Mouse (Mus musculus) MEL (cell line): ENCODE measurements around the gene Muc20. TPM values are rescaled to one million over a fixed set of nuclear protein-coding genes. Genes with fewer than 3 reads are reported as not detected.

Experiments used
- DNase-seq: peaks from one replicate; pipeline ENCODE4 v3.0.0; 2011; ENCODE audit warnings: low read depth, low spot score
- H3K27ac ChIP-seq: 2 replicates; pipeline ENCODE4 v1.5.1; 2012; ENCODE audit warnings: low read depth, mild to moderate bottlenecking, control low read depth, low read length, moderate library complexity; ENCODE audit not compliant: control insufficient read depth
- H3K27me3 ChIP-seq, 2 experiments: fragments of 150-350 bp in 1 of 2; sonication (generic) in 1 of 2; 2 replicates each; pipeline ENCODE4 v1.6.1; 2012; ENCODE audit warnings: low read length in 2 of 2, mild to moderate bottlenecking in 2 of 2, improper control_type of control experiment in 1 of 2, moderate library complexity in 1 of 2; ENCODE audit not compliant: insufficient read depth in 2 of 2, control insufficient read depth in 1 of 2
- H3K36me3 ChIP-seq, 2 experiments: 2 replicates each; pipeline ENCODE4 v1.6.1; 2012 to 2014; ENCODE audit warnings: low read length in 2 of 2, improper control_type of control experiment in 1 of 2, inconsistent platforms in 1 of 2, mild to moderate bottlenecking in 1 of 2; ENCODE audit not compliant: insufficient read depth in 2 of 2, control insufficient read depth in 1 of 2
- H3K4me1 ChIP-seq, 2 experiments: fragments of 150-350 bp in 1 of 2; sonication (generic) in 1 of 2; 2 replicates each; pipeline ENCODE4 v1.6.1; 2012; ENCODE audit warnings: low read length in 2 of 2, improper control_type of control experiment in 1 of 2, mild to moderate bottlenecking in 1 of 2; ENCODE audit not compliant: insufficient read depth in 2 of 2, control insufficient read depth in 1 of 2
- H3K4me3 ChIP-seq, 2 experiments: fragments of 150-350 bp in 1 of 2; sonication (generic) in 1 of 2; 2 replicates each; pipeline ENCODE4 v1.5.1; 2012; ENCODE audit warnings: low read depth in 2 of 2, low read length in 2 of 2, mild to moderate bottlenecking in 2 of 2, moderate library complexity in 2 of 2, control low read depth in 1 of 2, improper control_type of control experiment in 1 of 2; ENCODE audit not compliant: control insufficient read depth in 1 of 2, insufficient read depth in 1 of 2
- H3K79me2 ChIP-seq: 2 replicates; pipeline ENCODE4 v1.6.1; 2012; ENCODE audit warnings: mild to moderate bottlenecking, low read length, moderate library complexity; ENCODE audit not compliant: control insufficient read depth, poor library complexity, insufficient read depth
- H3K9ac ChIP-seq: 2 replicates; pipeline ENCODE4 v1.6.1; 2012; ENCODE audit warnings: low read depth, mild to moderate bottlenecking, control low read depth, low read length, moderate library complexity; ENCODE audit not compliant: control insufficient read depth, poor library complexity, severe bottlenecking
- H3K9me3 ChIP-seq: fragments of 150-350 bp; sonication (generic); replicated peaks from 2 replicates; pipeline ENCODE4 v1.6.1; 2012; ENCODE audit warnings: mild to moderate bottlenecking, low read length, improper control_type of control experiment, moderate library complexity; ENCODE audit not compliant: insufficient read depth
- CHD2 ChIP-seq: IDR thresholded peaks from 2 replicates; pipeline ENCODE4 v1.6.1; 2011; ENCODE audit warnings: low read length, improper control_type of control experiment
- E2F4 ChIP-seq: IDR thresholded peaks from 2 replicates; pipeline ENCODE4 v1.6.1; 2011; ENCODE audit warnings: low read depth, low read length, improper control_type of control experiment, borderline replicate concordance
- ELF1 ChIP-seq: IDR thresholded peaks from 2 replicates; pipeline ENCODE4 v1.6.1; 2014; ENCODE audit warnings: low read depth, mild to moderate bottlenecking, inconsistent platforms, low read length, improper control_type of control experiment, moderate library complexity
- EP300 ChIP-seq, 2 experiments: IDR thresholded peaks; 2 replicates each; pipeline ENCODE4 v1.6.1; 2011; ENCODE audit warnings: improper control_type of control experiment in 2 of 2, low read length in 2 of 2, low read depth in 1 of 2, mild to moderate bottlenecking in 1 of 2
- ETS1 ChIP-seq: IDR thresholded peaks from 2 replicates; pipeline ENCODE4 v1.6.1; 2012; ENCODE audit warnings: low read depth, mild to moderate bottlenecking, inconsistent platforms, low read length, improper control_type of control experiment, moderate library complexity
- JUND ChIP-seq: IDR thresholded peaks from 2 replicates; pipeline ENCODE4 v1.6.1; 2011; ENCODE audit warnings: low read depth, mild to moderate bottlenecking, improper control_type of control experiment, low read length
- KAT2A ChIP-seq: conservative IDR thresholded peaks from 2 replicates; pipeline ENCODE4 v1.6.1; 2012; ENCODE audit warnings: low read depth, low read length, improper control_type of control experiment, inconsistent platforms
- MAZ ChIP-seq: IDR thresholded peaks from 2 replicates; pipeline ENCODE4 v1.6.1; 2012; ENCODE audit warnings: low read depth, mild to moderate bottlenecking, inconsistent platforms, low read length, improper control_type of control experiment
- MYC ChIP-seq: IDR thresholded peaks from 2 replicates; pipeline ENCODE4 v1.6.1; 2011; ENCODE audit warnings: low read depth, mild to moderate bottlenecking, low read length, improper control_type of control experiment, moderate library complexity
- NRF1 ChIP-seq: IDR thresholded peaks from 2 replicates; pipeline ENCODE4 v1.6.1; 2014; ENCODE audit warnings: low read depth, mild to moderate bottlenecking, inconsistent platforms, low read length, improper control_type of control experiment, moderate library complexity; ENCODE audit not compliant: poor library complexity, insufficient read depth, severe bottlenecking
- POLR2A ChIP-seq, 2 experiments: IDR thresholded peaks; 2 replicates each; pipeline ENCODE4 v1.6.1; 2011 to 2012; ENCODE audit warnings: low read length in 2 of 2, mild to moderate bottlenecking in 2 of 2, control low read depth in 1 of 2, improper control_type of control experiment in 1 of 2, low read depth in 1 of 2, moderate library complexity in 1 of 2; ENCODE audit not compliant: control insufficient read depth in 1 of 2, insufficient read depth in 1 of 2, poor library complexity in 1 of 2
- POLR2AphosphoS5 ChIP-seq: IDR thresholded peaks from 2 replicates; pipeline ENCODE4 v1.6.1; 2012; ENCODE audit warnings: low read depth, borderline replicate concordance, mild to moderate bottlenecking, inconsistent platforms, low read length, moderate library complexity, mixed read lengths
- RCOR1 ChIP-seq: IDR thresholded peaks from 2 replicates; pipeline ENCODE4 v1.6.1; 2012; ENCODE audit warnings: low read depth, mild to moderate bottlenecking, inconsistent platforms, low read length, improper control_type of control experiment
- SIN3A ChIP-seq: IDR thresholded peaks from 2 replicates; pipeline ENCODE4 v1.6.1; 2012; ENCODE audit warnings: low read length, improper control_type of control experiment, inconsistent platforms
- SMC3 ChIP-seq: IDR thresholded peaks from 2 replicates; pipeline ENCODE4 v1.6.1; 2011; ENCODE audit warnings: low read depth, low read length, improper control_type of control experiment
- TBP ChIP-seq: IDR thresholded peaks from 2 replicates; pipeline ENCODE4 v1.8.0; 2011; ENCODE audit warnings: low read depth, low read length, improper control_type of control experiment
- UBTF ChIP-seq: IDR thresholded peaks from 2 replicates; pipeline ENCODE4 v1.6.1; 2012; ENCODE audit warnings: low read depth, mild to moderate bottlenecking, inconsistent platforms, low read length, improper control_type of control experiment, moderate library complexity, borderline replicate concordance; ENCODE audit not compliant: insufficient read depth
- USF1 ChIP-seq: IDR thresholded peaks from 2 replicates; pipeline ENCODE4 v1.6.1; 2014; ENCODE audit warnings: low read depth, mild to moderate bottlenecking, inconsistent platforms, low read length, improper control_type of control experiment, moderate library complexity
- USF2 ChIP-seq, 2 experiments: IDR thresholded peaks; 2 replicates each; pipeline ENCODE4 v1.6.1; 2011 to 2012; ENCODE audit warnings: improper control_type of control experiment in 2 of 2, low read length in 2 of 2, borderline replicate concordance in 1 of 2, inconsistent platforms in 1 of 2, low read depth in 1 of 2, mild to moderate bottlenecking in 1 of 2; ENCODE audit not compliant: insufficient read depth in 1 of 2
- ZKSCAN1 ChIP-seq: IDR thresholded peaks from 2 replicates; pipeline ENCODE4 v1.6.1; 2012; ENCODE audit warnings: low read depth, mild to moderate bottlenecking, inconsistent platforms, low read length, improper control_type of control experiment, moderate library complexity
- ZNF384 ChIP-seq: IDR thresholded peaks from 2 replicates; pipeline ENCODE4 v1.6.1; 2012; ENCODE audit warnings: low read depth, mild to moderate bottlenecking, inconsistent platforms, low read length, improper control_type of control experiment
- polyA plus RNA-seq, 2 experiments: library from polyadenylated mRNA; stranded (reverse) in 1 of 2; unstranded in 1 of 2; fragments of >175 nt in 1 of 2; fragments of >200 nt in 1 of 2; gene quantifications; 2 replicates each; pipeline versions ENCODE4 v1.2.1 to v1.2.4; 2012; ENCODE audit warnings: low replicate concordance in 2 of 2, low read depth in 1 of 2; ENCODE audit not compliant: insufficient read length in 2 of 2, insufficient read depth in 1 of 2, missing spikeins in 1 of 2
- total RNA-seq: library from RNA; depleted of rRNA; stranded (reverse); fragments of 300-350 nt; gene quantifications from 2 replicates; pipeline ENCODE4 v1.2.3, GENCODE M21; 2012

The Muc20 gene
- total and polyA plus RNA-seq, 3 experiments = not detected

DNA sequence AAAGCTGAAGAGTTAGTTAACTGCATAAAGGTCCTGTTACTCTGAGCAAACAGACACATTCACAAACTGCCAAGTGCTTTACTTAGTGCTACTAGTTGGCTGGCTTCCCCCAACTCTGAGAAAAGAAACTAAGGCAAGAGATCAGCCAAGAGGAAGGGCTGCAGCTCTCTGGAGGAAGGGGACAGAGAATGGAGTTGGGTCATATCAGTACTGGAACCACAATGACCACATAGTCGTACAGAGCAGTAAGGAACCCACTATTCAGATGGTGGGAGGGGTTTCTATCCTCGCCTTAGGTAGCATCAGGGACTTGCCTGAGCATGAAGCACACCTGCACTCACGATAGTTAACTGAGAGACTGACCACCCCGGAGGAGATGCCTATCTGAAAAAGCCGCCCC is 25.6 kb upstream of the Muc20 start:
- no peaks in the 10 kb centered on the region for H3K36me3 ChIP-seq
- DNase-seq = no peak
- no peak for TF ChIP-seq USF1
- no peak for TF ChIP-seq USF2 (IDR thresholded peaks at IDR 0.05; ENCODE audit: borderline replicate concordance in 1 of 2, insufficient read depth in 1 of 2, low read depth in 1 of 2, low read length in 2 of 2)
- no peak for TF ChIP-seq JUND
- no peak for TF ChIP-seq ETS1
- TF ChIP-seq NRF1 = no peak
- no peaks in the 10 kb centered on the region for H3K9me3 ChIP-seq
- H3K9ac ChIP-seq = no peak overlapping the region
- no peaks in the 10 kb centered on the region for H3K27me3 ChIP-seq
- H3K4me3 ChIP-seq = no peak overlapping the region
- H3K4me1 ChIP-seq = no peaks in the 10 kb centered on the region
- H3K79me2 ChIP-seq = no peaks in the 10 kb centered on the region
- H3K27ac ChIP-seq = no peak overlapping the region

DNA sequence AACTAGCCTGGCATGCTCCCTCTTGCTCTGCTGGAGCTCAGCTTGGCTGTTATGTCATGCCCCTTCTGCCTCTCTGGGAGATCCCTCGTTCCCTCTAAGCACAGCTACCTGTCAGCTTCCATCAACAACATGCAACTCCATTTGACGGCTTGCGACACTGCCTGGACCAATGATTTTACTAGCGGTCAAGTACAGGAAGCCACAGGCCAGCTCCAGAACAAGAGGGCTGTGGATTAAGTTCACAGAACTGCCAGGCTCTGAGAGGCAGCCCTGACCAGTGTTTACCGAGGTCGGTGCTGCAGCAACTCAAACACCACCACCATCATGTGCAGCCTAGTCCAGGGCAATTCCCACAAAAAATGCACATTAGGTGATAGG is 25.2 kb upstream of the Muc20 start:
- Histone ChIP-seq H3K4me1 (no peaks in the 10 kb centered on the region), H3K27me3 (no peaks in the 10 kb centered on the region), H3K36me3 (no peaks in the 10 kb centered on the region), H3K9me3 (no peaks in the 10 kb centered on the region), H3K27ac (no peak overlapping the region), H3K9ac (no peak overlapping the region)
- DNase-seq = no peak
- TF ChIP-seq NRF1 (no peak), E2F4 (no peak), SMC3 (no peak), ZKSCAN1 (no peak), MAZ (no peak), EP300 (IDR thresholded peaks at IDR 0.05; ENCODE audit: low read depth in 1 of 2, low read length in 2 of 2) (no peak), POLR2A (IDR thresholded peaks at IDR 0.05; ENCODE audit: control insufficient read depth in 1 of 2, insufficient read depth in 1 of 2, low read depth in 1 of 2, low read length in 2 of 2, poor library complexity in 1 of 2) (no peak), POLR2AphosphoS5 (no peak), KAT2A (no peak), SIN3A (no peak), CHD2 (no peak), USF2 (IDR thresholded peaks at IDR 0.05; ENCODE audit: borderline replicate concordance in 1 of 2, insufficient read depth in 1 of 2, low read depth in 1 of 2, low read length in 2 of 2) (no peak), RCOR1 (no peak), UBTF (no peak), TBP (no peak), ELF1 (no peak), MYC (no peak), ZNF384 (no peak)
- TF ChIP-seq, all 39 proteins: peak for 0
- no peaks in the 10 kb centered on the region for H3K79me2 ChIP-seq
- H3K4me3 ChIP-seq = no peak overlapping the region
